Mouse (Mus musculus) heart, embryonic 11.5 days (tissue): ENCODE data around the gene Nkd2. TPM values are rescaled to one million over a fixed set of nuclear protein-coding genes. Genes with fewer than 3 reads are reported as not detected.

Source experiments
- ATAC-seq: fragments of 200-750 bp; cut with Nextera tagmentation; replicated peaks from 2 replicates; pipeline ENCODE4 v1.8.0; 2017; ENCODE audit warnings: moderate library complexity; ENCODE audit not compliant: insufficient number of reproducible peaks, low FRiP score, low TSS enrichment
- H3K27ac ChIP-seq: fragments of 300-500 bp; sonication (generic); 2 replicates; pipeline ENCODE4 v1.5.1; 2014; ENCODE audit warnings: mild to moderate bottlenecking, low read depth, low read length
- H3K27me3 ChIP-seq: fragments of 300-500 bp; sonication (generic); 2 replicates; pipeline ENCODE4 v1.6.1; 2014; ENCODE audit warnings: mild to moderate bottlenecking, low read length, mixed read lengths; ENCODE audit not compliant: control insufficient read depth, insufficient read depth
- H3K36me3 ChIP-seq: fragments of 300-500 bp; sonication (generic); 2 replicates; pipeline ENCODE4 v1.6.1; 2014; ENCODE audit warnings: mild to moderate bottlenecking, low read length, moderate library complexity, mixed read lengths; ENCODE audit not compliant: control insufficient read depth, insufficient read depth
- H3K4me1 ChIP-seq: fragments of 300-500 bp; sonication (generic); 2 replicates; pipeline ENCODE4 v1.6.1; 2014; ENCODE audit warnings: low read length; ENCODE audit not compliant: control insufficient read depth, insufficient read depth
- H3K4me2 ChIP-seq: fragments of 300-500 bp; sonication (generic); 2 replicates; pipeline ENCODE4 v1.6.1; 2014; ENCODE audit warnings: mild to moderate bottlenecking, moderate library complexity
- H3K4me3 ChIP-seq: fragments of 300-500 bp; sonication (generic); 2 replicates; pipeline ENCODE4 v1.5.1; 2014; ENCODE audit warnings: low read depth, low read length
- H3K9ac ChIP-seq: fragments of 300-500 bp; sonication (generic); 2 replicates; pipeline ENCODE4 v1.6.1; 2014; ENCODE audit warnings: mild to moderate bottlenecking, low read depth, low read length, moderate library complexity
- H3K9me3 ChIP-seq: fragments of 300-500 bp; sonication (generic); replicated peaks from 2 replicates; pipeline ENCODE4 v1.6.1; 2016; ENCODE audit warnings: low read length; ENCODE audit not compliant: control insufficient read depth
- WGBS: fragments of 180-500 bp; shearing (Covaris S2); extraction: QIAGEN DNeasy Blood & Tissue Kit; methylation state at CpG from one replicate; pipeline ENCODE4 v1.1.7; 2014; ENCODE audit not compliant: insufficient replicate concordance; 5-methylcytosine and 5-hydroxymethylcytosine counted together
- polyA plus RNA-seq: library from polyadenylated mRNA; unstranded; fragments of >200 nt; fragmentation: Nextera tagmentation; extraction: Ambion mirVana; gene quantifications from 2 replicates; pipeline ENCODE4 v1.2.1, GENCODE M21; 2014

The Nkd2 gene
- polyA plus RNA-seq, 1 experiment from 2014 or later: 2.4 TPM

DNA sequence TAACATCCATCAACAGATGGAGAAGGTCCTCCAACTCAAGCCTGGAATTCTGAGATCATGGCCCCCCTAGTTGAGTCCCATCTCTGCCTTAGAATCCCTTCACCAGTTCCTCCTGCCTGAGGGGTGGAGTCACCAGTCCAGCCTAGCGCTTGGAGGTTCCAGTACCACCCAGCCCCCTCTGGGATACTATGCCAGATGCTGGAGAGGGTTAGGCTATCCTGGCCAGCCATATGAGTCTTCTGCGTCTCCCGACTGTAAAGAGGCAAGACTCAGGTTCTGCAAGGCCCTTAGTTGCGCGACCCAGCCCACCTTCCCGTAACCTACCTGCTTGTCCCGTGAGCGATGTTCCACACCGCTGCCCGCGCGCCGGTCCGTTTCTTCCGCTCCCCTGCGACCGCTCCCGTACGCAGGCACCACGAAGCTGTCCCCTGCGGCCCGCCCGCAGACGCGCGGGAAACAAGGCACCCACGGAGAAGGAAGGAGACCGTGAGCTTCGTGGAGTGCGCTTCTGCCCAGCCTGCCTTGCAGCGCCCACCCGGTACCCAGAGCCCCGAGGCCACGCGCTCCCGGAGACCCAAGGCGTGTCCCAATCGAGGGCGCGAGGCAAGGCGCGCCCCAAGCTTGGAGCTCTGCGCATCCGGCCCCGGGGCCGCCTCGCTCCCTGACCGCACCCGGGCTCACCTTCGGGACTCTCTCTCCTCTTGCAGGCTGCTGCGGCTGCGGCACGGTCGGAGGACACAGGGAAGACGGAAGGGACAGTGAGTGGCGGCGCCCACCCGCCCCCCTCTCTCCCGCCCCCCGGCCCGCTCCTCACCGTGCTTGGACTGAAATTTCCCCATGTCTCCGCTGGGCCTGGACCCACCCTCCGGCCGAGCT lies 604 bp downstream of the Nkd2 start:
- no peak overlapping the region for H3K27ac ChIP-seq
- WGBS: 2% methylated on average over 62 of the region's 65 CpGs
- H3K36me3 ChIP-seq: no peaks in the 10 kb centered on the region
- peak overlapping the region; percentile 95 for H3K4me2 ChIP-seq
- no peaks in the 10 kb centered on the region for H3K9me3 ChIP-seq
- H3K9ac ChIP-seq: peak overlapping the region; percentile 70
- peak overlapping the region; percentile 70 for H3K4me3 ChIP-seq
- peak; percentile 31; the same call in 1 of the 2 replicates for ATAC-seq
- H3K27me3 ChIP-seq: peaks cover 32% of the 10 kb centered on the region
- H3K4me1 ChIP-seq: 0 out of 2 replicates have a peak, but pooled peaks cover 2% of the 10 kb centered on the region

DNA sequence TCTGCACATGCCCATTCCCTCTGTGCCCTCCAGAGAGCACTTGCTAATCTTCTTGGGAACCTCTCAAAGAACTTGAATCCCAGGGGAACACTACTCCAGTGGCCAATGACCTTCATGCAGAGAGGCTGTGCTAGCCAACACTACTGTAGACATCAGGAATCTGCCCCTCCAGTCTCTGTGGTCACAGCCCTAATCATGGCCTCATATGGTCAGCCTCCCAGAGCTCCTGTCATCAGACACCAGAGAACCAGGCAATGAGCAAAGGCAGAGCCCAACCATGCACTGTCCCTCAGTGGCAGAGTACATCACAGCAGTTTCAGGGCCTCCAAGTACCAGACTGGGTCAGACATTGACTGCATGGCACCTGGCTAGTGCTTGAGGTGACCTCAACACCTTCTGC lies 4.7 kb downstream of the Nkd2 start:
- Histone ChIP-seq H3K9ac (no peak overlapping the region), H3K4me2 (no peak overlapping the region), H3K27me3 (peaks cover 26% of the 10 kb centered on the region), H3K4me1 (0 out of 2 replicates have a peak, but pooled peaks cover 2% of the 10 kb centered on the region), H3K4me3 (no peak overlapping the region), H3K9me3 (no peaks in the 10 kb centered on the region), H3K27ac (no peak overlapping the region; the same call in 1 of the 2 replicates), H3K36me3 (no peaks in the 10 kb centered on the region)
- ATAC-seq: 0 out of 2 replicates have a peak, but pooled peaks have one; percentile 28

DNA sequence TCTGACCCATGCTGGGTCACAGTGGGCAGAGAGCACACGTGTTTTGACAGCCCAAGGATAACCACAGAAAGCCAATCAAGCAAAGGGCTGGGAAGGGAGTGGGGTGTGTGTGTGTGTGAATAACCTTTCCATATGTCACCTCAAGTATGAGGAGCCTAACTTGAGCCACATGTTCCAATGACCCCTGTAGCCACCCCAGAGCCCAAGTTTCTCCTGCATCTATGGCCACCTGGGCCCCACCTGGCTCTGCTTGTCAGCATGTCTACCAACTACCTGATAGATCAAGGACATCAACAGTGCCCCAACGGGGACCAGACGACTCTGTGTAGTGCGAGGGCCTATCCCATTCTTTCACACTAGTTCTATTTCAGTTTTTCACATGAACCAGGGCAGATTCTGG lies 7.7 kb downstream of the Nkd2 start:
- Histone ChIP-seq H3K27ac (no peak overlapping the region), H3K4me2 (no peak overlapping the region), H3K36me3 (no peaks in the 10 kb centered on the region), H3K9ac (no peak overlapping the region), H3K4me1 (0 out of 2 replicates have a peak, but pooled peaks cover 12% of the 10 kb centered on the region), H3K27me3 (peaks cover 2% of the 10 kb centered on the region; the same call in 1 of the 2 replicates), H3K9me3 (no peaks in the 10 kb centered on the region), H3K4me3 (no peak overlapping the region)
- WGBS: 68% methylated on average over 4 of the region's 4 CpGs
- no peak for ATAC-seq

DNA sequence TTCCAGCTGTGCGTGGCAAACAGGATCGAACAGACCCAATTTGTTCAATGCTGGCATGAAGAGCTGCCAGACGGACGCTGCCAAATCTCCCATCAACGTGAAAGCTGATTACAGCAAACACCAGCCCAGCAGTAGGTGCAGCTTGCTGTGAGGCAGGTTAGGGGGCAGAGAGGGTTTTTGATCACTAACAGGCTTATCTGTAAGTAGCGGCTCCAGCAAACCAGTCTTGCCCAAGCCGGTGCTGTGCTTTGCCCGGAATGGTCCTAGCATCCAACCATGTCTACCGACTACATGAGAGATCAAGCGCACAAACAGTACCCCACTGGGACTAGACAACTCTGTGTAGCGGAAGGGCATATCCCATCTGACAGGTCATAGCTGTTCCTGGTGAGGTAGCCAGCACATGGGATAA lies 8.3 kb downstream of the Nkd2 start:
- Histone ChIP-seq H3K9ac (no peak overlapping the region), H3K27ac (no peak overlapping the region), H3K4me2 (no peak overlapping the region), H3K4me1 (0 out of 2 replicates have a peak, but pooled peaks cover 12% of the 10 kb centered on the region), H3K9me3 (no peaks in the 10 kb centered on the region), H3K36me3 (no peaks in the 10 kb centered on the region), H3K4me3 (no peak overlapping the region), H3K27me3 (no peaks in the 10 kb centered on the region)
- 71% methylated on average over 11 of the region's 11 CpGs for WGBS
- ATAC-seq: no peak

GRCm38 (mm10) chr13:73837708-73838107 lies 9.7 kb downstream of the Nkd2 start:
- Histone ChIP-seq H3K27ac (no peak overlapping the region), H3K4me2 (no peak overlapping the region), H3K36me3 (no peaks in the 10 kb centered on the region), H3K9me3 (no peaks in the 10 kb centered on the region), H3K4me1 (0 out of 2 replicates have a peak, but pooled peaks cover 10% of the 10 kb centered on the region), H3K27me3 (no peaks in the 10 kb centered on the region), H3K9ac (no peak overlapping the region), H3K4me3 (no peak overlapping the region)
- WGBS: 76% methylated on average over 8 of the region's 8 CpGs
- no peak for ATAC-seq

GRCm38 (mm10) chr13:73836491-73836890 lies 10.9 kb downstream of the Nkd2 start:
- 0 out of 2 replicates have a peak, but pooled peaks cover 10% of the 10 kb centered on the region for H3K4me1 ChIP-seq
- no peaks in the 10 kb centered on the region for H3K9me3 ChIP-seq
- WGBS: 73% methylated on average over 6 of the region's 6 CpGs
- H3K4me2 ChIP-seq: no peak overlapping the region
- 0 out of 2 replicates have a peak overlapping the region, but pooled peaks have one; percentile 50 for H3K27ac ChIP-seq
- H3K27me3 ChIP-seq: no peaks in the 10 kb centered on the region
- H3K9ac ChIP-seq: no peak overlapping the region
- no peaks in the 10 kb centered on the region for H3K36me3 ChIP-seq
- no peak for ATAC-seq
- H3K4me3 ChIP-seq: no peak overlapping the region

DNA sequence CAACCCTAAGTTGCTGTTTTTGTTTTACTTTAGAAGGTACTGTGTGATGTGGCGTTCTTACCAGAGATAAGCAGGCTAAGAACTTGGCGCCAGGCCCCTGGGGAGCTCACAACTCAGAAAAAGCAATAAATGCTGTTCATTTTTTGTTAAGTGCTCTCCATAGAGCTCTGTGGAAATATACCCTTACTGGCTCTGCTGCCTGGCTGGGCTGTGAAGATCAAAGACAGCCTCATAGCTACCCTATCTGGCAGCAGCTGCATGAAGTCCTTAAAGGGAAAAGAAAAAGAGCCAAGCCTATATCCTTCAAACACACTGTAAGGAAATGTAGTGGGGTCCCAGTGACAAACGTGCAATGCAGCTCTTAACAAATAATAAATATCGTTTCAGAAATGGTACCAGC lies 11.6 kb downstream of the Nkd2 start:
- Histone ChIP-seq H3K4me2 (no peak overlapping the region), H3K36me3 (no peaks in the 10 kb centered on the region), H3K4me1 (0 out of 2 replicates have a peak, but pooled peaks cover 10% of the 10 kb centered on the region), H3K9me3 (no peaks in the 10 kb centered on the region), H3K27ac (peak overlapping the region; percentile 50; the same call in 1 of the 2 replicates), H3K27me3 (no peaks in the 10 kb centered on the region), H3K4me3 (no peak overlapping the region), H3K9ac (no peak overlapping the region)
- ATAC-seq: no peak
- 43% methylated on average over 4 of the region's 4 CpGs for WGBS

- Histone ChIP-seq H3K4me3 (no peak overlapping the region), H3K4me1 (0 out of 2 replicates have a peak, but pooled peaks cover 10% of the 10 kb centered on the region), H3K27me3 (no peaks in the 10 kb centered on the region), H3K9me3 (no peaks in the 10 kb centered on the region), H3K36me3 (no peaks in the 10 kb centered on the region), H3K9ac (0 out of 2 replicates have a peak overlapping the region, but pooled peaks have one; percentile 10), H3K27ac (no peak overlapping the region), H3K4me2 (no peak overlapping the region)
- WGBS: 72% methylated on average over 12 of the region's 12 CpGs
- no peak for ATAC-seq
Measured at GRCm38 (mm10) chr13:73833809-73834208, 13.6 kb downstream of the Nkd2 start.
